Mouse (Mus musculus) cerebellum, adult 2 months (tissue): Measurements from ENCODE around the gene Kif1c.
A peak's percentile ranks its signal among the peaks of the same experiment; 100 is the strongest.

Experiments
- CTCF ChIP-seq: fragments of 200-500 bp; IDR thresholded peaks from 2 replicates; pipeline ENCODE4 v1.5.1; 2011; ENCODE audit warnings: low read depth, mild to moderate bottlenecking, control low read depth, low read length, moderate library complexity, borderline replicate concordance; ENCODE audit not compliant: insufficient read depth
- POLR2A ChIP-seq: fragments of 200-500 bp; IDR thresholded peaks from 2 replicates; pipeline ENCODE4 v1.6.1; 2011; ENCODE audit warnings: low read length, control low read depth, borderline replicate concordance; ENCODE audit not compliant: insufficient read depth

GRCm38 (mm10) chr11:70686901-70687566, 13.3 kb upstream of the Kif1c start:
- TF ChIP-seq CTCF (no peak), POLR2A (0 out of 2 replicates have a peak, but pooled peaks have one; percentile 12)
